Mouse (Mus musculus): ENCODE measurements at regions not wholly inside any gene's neighbourhood (a gene's known extent, or its start where the extent isn't known, plus 50 kb on each side); places are given as distances from the start of the nearest gene placed in this dataset.
"Not testable (repeated sequence)": the region's sequence is repeated elsewhere in the genome, so short reads cannot be mapped to it uniquely, and the experiment has no call there.

DNA sequence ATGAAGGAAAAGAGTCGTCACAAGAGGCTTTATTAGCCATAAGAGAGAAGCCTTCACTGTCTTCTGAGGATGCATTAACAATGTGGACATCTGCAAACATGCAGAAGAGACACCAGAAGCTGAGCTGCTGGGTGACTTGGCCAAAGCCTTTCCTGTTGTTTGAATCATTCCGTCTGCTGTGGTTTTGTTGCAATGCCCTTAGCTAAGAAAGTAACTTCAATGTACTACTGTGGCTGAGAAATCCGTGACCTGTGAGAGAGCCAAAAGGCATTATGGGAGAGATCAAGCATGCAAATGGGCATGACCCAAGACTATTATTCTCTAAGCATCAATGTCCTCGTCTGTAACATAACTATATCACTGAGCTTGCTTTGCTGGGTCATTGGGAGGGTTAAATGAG is 132.7 kb upstream of the Mon1b start:
- H3K27me3 ChIP-seq (ENCODE audit: control insufficient read depth, insufficient read depth, insufficient read length) = no peaks in the 10 kb centered on the region
- H3ac ChIP-seq (ENCODE audit: control insufficient read depth, insufficient read length) = no peak overlapping the region
- no peak for TF ChIP-seq MYOG (IDR thresholded peaks at IDR 0.05; ENCODE audit: control insufficient read depth in 1 of 3, insufficient read depth in 1 of 3, insufficient read length in 2 of 3, low read depth in 2 of 3)
- no peak for TF ChIP-seq MYOD1 (IDR thresholded peaks at IDR 0.05; ENCODE audit: control insufficient read depth in 1 of 3, insufficient read length in 2 of 3, low read depth in 2 of 3)
- TF ChIP-seq SRF (IDR thresholded peaks at IDR 0.05; ENCODE audit: control insufficient read depth, insufficient read length, low read depth) = no peak
- no peak for TF ChIP-seq MAX (IDR thresholded peaks at IDR 0.05; ENCODE audit: low read depth)
- TF ChIP-seq USF1 (IDR thresholded peaks at IDR 0.05; ENCODE audit: low read depth) = no peak
- no peak for TF ChIP-seq REST (IDR thresholded peaks at IDR 0.05; ENCODE audit: insufficient read depth, insufficient read length)
- no peak for TF ChIP-seq E2F4 (IDR thresholded peaks at IDR 0.05; ENCODE audit: insufficient read depth)
- no peak for TF ChIP-seq POLR2AphosphoS2 (IDR thresholded peaks at IDR 0.05; ENCODE audit: insufficient read length, low read depth)
- no peak for TF ChIP-seq TCF12 (IDR thresholded peaks at IDR 0.05; ENCODE audit: insufficient read depth, poor library complexity, severe bottlenecking)
- TF ChIP-seq TCF3 (IDR thresholded peaks at IDR 0.05; ENCODE audit: insufficient read length, low read depth) = no peak
- no peak for TF ChIP-seq POLR2A (IDR thresholded peaks at IDR 0.05; ENCODE audit: insufficient read length, low read depth)
- TF ChIP-seq CEBPB (IDR thresholded peaks at IDR 0.05; ENCODE audit: insufficient read depth, poor library complexity, severe bottlenecking) = no peak
- no peaks in the 10 kb centered on the region for H3K79me2 ChIP-seq (ENCODE audit: control insufficient read depth, insufficient read depth)
- no peak overlapping the region for H3K4me2 ChIP-seq (ENCODE audit: low read depth)
- H3K4me3 ChIP-seq = no peak overlapping the region
- no peaks in the 10 kb centered on the region for H3K36me3 ChIP-seq (ENCODE audit: control insufficient read depth, insufficient read depth)

DNA sequence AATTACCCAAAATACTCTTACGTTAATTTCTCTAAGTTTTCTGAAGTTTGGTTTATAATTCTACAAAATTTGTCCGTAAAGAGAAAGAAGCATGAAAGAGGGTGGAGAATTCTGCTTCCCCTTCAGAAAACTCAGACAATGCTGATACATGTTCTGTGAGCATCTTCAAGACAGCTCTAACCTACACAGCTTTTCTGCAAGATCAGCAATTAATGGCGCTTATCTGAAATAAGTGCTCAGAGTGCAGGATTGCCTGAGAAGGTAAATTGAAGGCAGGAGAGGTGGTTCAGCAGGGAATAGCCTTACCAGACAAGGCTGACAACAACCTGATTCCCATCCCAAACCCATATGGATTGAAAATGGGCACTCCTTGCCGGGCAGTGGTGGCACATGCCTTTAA is 122.5 kb upstream of the Mon1b start:
- Histone ChIP-seq H3K4me3 (no peak overlapping the region), H3K79me2 (ENCODE audit: control insufficient read depth, insufficient read depth) (no peaks in the 10 kb centered on the region), H3K4me2 (ENCODE audit: low read depth) (no peak overlapping the region), H3K36me3 (ENCODE audit: control insufficient read depth, insufficient read depth) (no peaks in the 10 kb centered on the region), H3K27me3 (ENCODE audit: control insufficient read depth, insufficient read depth, insufficient read length) (no peaks in the 10 kb centered on the region), H3ac (ENCODE audit: control insufficient read depth, insufficient read length) (no peak overlapping the region)
- TF ChIP-seq REST (IDR thresholded peaks at IDR 0.05; ENCODE audit: insufficient read depth, insufficient read length) (no peak), MAX (IDR thresholded peaks at IDR 0.05; ENCODE audit: low read depth) (no peak), USF1 (IDR thresholded peaks at IDR 0.05; ENCODE audit: low read depth) (no peak), POLR2A (IDR thresholded peaks at IDR 0.05; ENCODE audit: insufficient read length, low read depth) (no peak), TCF3 (IDR thresholded peaks at IDR 0.05; ENCODE audit: insufficient read length, low read depth) (no peak), CEBPB (IDR thresholded peaks at IDR 0.05; ENCODE audit: insufficient read depth, poor library complexity, severe bottlenecking) (no peak), SRF (IDR thresholded peaks at IDR 0.05; ENCODE audit: control insufficient read depth, insufficient read length, low read depth) (no peak), E2F4 (IDR thresholded peaks at IDR 0.05; ENCODE audit: insufficient read depth) (no peak)

DNA sequence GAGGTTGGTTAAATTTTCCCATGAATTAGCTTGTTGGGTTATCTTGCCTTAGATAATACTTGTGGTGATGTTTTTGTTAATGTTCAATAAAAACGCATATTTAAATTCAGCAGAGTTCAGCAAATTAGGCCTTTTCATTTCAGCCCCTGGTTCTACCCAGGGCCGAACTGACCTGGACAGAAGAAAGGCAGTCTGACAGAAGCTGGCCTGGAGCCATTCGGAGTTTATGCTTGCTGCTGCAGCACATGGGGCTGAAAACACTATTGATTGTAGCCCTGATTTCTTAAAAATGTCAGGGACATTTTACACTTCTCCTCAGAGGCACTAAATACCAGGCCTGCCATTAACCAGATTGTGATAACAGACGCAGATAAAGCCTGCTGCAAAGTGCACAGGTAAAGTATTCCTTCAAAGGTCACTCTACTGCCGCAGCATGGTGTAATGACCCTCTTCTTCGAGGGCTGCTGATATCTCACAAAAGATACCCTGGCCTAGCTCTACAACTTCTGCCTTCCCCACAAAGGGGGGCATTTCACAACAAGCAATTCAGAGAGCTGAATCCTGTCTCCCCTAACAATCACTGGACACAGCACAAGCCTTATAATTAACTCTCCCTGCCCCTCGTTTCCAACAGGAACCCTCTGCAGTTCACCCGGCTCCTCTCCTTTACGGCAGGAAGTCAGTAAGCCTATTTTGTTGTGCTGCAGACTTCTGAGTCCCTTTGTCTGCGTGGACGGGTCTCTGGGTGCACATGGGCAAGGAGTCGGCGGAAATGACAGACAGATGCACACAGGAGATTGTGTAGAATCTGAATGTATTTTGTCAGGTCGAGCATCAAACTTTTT is 121.3 kb upstream of the Mon1b start:
- TF ChIP-seq USF1 (IDR thresholded peaks at IDR 0.05; ENCODE audit: low read depth) = no peak
- TF ChIP-seq POLR2A (IDR thresholded peaks at IDR 0.05; ENCODE audit: insufficient read length, low read depth) = no peak
- TF ChIP-seq CEBPB (IDR thresholded peaks at IDR 0.05; ENCODE audit: insufficient read depth, poor library complexity, severe bottlenecking) = no peak
- TF ChIP-seq SRF (IDR thresholded peaks at IDR 0.05; ENCODE audit: control insufficient read depth, insufficient read length, low read depth) = no peak
- Histone ChIP-seq H3K79me2 (ENCODE audit: control insufficient read depth, insufficient read depth) (no peaks in the 10 kb centered on the region), H3K4me3 (no peak overlapping the region), H3K36me3 (ENCODE audit: control insufficient read depth, insufficient read depth) (no peaks in the 10 kb centered on the region), H3K4me2 (ENCODE audit: low read depth) (no peak overlapping the region), H3K27me3 (ENCODE audit: control insufficient read depth, insufficient read depth, insufficient read length) (no peaks in the 10 kb centered on the region), H3ac (ENCODE audit: control insufficient read depth, insufficient read length) (no peak overlapping the region)

DNA sequence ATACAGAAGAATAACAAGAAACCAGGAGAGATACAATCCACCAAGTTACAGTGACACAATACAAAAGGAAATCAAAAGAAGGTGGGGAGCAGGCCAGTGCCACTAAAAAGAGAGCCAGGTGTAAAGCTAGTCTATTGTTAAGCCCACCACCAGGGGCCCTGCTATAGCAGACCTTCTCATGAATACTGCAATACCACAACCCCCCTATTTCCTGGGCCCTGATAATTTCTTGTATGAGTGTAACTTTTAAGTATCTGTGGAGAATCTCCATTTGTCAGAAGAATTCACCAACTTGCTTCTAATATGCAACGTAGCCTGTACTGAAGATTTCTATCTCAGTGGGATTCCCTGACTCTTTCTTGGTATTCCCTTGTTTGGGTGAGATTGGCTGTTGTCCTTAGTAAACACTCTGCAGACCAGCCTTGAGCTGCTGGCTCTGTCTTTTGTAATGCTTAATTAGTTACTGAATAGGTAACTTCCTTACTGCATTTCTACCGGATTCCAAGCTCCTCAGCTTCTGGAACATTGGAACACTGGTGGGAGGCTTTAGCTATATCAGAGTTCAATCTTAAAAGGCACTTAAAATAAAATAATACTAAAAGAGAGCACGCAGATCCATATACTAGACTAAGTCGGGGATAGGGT is 120.5 kb upstream of the Mon1b start:
- not testable (repeated sequence) for H3K4me2 ChIP-seq (ENCODE audit: low read depth); H3K36me3 ChIP-seq (ENCODE audit: control insufficient read depth, insufficient read depth); H3K4me3 ChIP-seq; H3K27me3 ChIP-seq (ENCODE audit: control insufficient read depth, insufficient read depth, insufficient read length); H3K79me2 ChIP-seq (ENCODE audit: control insufficient read depth, insufficient read depth); H3ac ChIP-seq (ENCODE audit: control insufficient read depth, insufficient read length)

DNA sequence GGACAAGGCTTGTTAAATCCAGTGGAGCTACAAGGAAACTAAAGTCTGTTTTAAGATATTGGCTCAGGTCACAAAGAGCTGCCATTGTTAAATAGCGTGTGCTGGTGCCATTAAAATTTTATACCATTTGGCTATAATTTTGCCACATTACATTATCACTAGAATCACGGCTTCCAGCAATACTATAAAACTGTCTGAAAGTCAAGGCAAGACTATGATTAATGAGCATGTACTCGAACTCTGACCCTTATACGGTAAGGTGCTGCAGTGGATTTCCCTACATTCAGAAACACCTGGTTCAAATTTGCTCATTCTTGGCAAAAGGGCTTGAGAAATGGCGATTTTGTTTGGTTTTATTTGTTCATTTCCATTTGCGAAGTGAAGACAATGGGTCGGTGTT is 119.2 kb upstream of the Mon1b start:
- Histone ChIP-seq H3K79me2 (ENCODE audit: control insufficient read depth, insufficient read depth) (no peaks in the 10 kb centered on the region), H3K4me3 (no peak overlapping the region), H3K36me3 (ENCODE audit: control insufficient read depth, insufficient read depth) (no peaks in the 10 kb centered on the region), H3K27me3 (ENCODE audit: control insufficient read depth, insufficient read depth, insufficient read length) (no peaks in the 10 kb centered on the region), H3K4me2 (ENCODE audit: low read depth) (no peak overlapping the region), H3ac (ENCODE audit: control insufficient read depth, insufficient read length) (no peak overlapping the region)
- TF ChIP-seq TCF12 (IDR thresholded peaks at IDR 0.05; ENCODE audit: insufficient read depth, poor library complexity, severe bottlenecking) = no peak
- no peak for TF ChIP-seq CEBPB (IDR thresholded peaks at IDR 0.05; ENCODE audit: insufficient read depth, poor library complexity, severe bottlenecking)
- TF ChIP-seq SRF (IDR thresholded peaks at IDR 0.05; ENCODE audit: control insufficient read depth, insufficient read length, low read depth) = no peak

All from myocyte (in vitro differentiated cells).